Mouse (Mus musculus): Measurements from ENCODE around the gene Lrrc2. TPM values are rescaled to one million over a fixed set of nuclear protein-coding genes. Genes with fewer than 3 reads are reported as not detected.

Gene Lrrc2
- polyA plus RNA-seq, 1 experiment from 2014 or later: 0.56 TPM

- Histone ChIP-seq H3K4me3 (peak overlapping the region; percentile 40), H3K4me2 (peak overlapping the region; percentile 49), H3K4me1 (replicated peaks) (peaks cover 5% of the 10 kb centered on the region; the same call in 1 of the 2 replicates), H3K9me3 (no peaks in the 10 kb centered on the region), H3K36me3 (no peaks in the 10 kb centered on the region), H3K9ac (peak overlapping the region; percentile 61), H3K27ac (peak overlapping the region; percentile 69; the same call in 1 of the 2 replicates), H3K27me3 (no peaks in the 10 kb centered on the region)
- peak; percentile 88 for ATAC-seq (ENCODE audit: low FRiP score)
- WGBS: 9% methylated on average over 13 of the region's 13 CpGs
These were observed 43.4 kb downstream of the Lrrc2 start for GRCm38 (mm10) chr9:110994716-110995172.

- Histone ChIP-seq H3K9ac (no peak overlapping the region), H3K4me2 (no peak overlapping the region), H3K4me1 (replicated peaks) (peaks cover 5% of the 10 kb centered on the region; the same call in 1 of the 2 replicates), H3K9me3 (no peaks in the 10 kb centered on the region), H3K27ac (no peak overlapping the region), H3K27me3 (no peaks in the 10 kb centered on the region), H3K36me3 (no peaks in the 10 kb centered on the region), H3K4me3 (no peak overlapping the region)
- WGBS: 6% methylated on average over 5 of the region's 5 CpGs
- no peak for ATAC-seq (ENCODE audit: low FRiP score)
These were observed 45.9 kb downstream of the Lrrc2 start for GRCm38 (mm10) chr9:110997245-110997644.

GRCm38 (mm10) chr9:110999056-110999455 is 47.7 kb downstream of the Lrrc2 start:
- no peak overlapping the region for H3K27ac ChIP-seq
- H3K4me1 ChIP-seq (replicated peaks): peaks cover 5% of the 10 kb centered on the region; the same call in 1 of the 2 replicates
- no peaks in the 10 kb centered on the region for H3K36me3 ChIP-seq
- ATAC-seq (ENCODE audit: low FRiP score): no peak
- H3K9ac ChIP-seq: no peak overlapping the region
- 82% methylated on average over 2 of the region's 2 CpGs for WGBS
- H3K27me3 ChIP-seq: no peaks in the 10 kb centered on the region
- H3K4me2 ChIP-seq: no peak overlapping the region
- H3K9me3 ChIP-seq: no peaks in the 10 kb centered on the region
- no peak overlapping the region for H3K4me3 ChIP-seq

DNA sequence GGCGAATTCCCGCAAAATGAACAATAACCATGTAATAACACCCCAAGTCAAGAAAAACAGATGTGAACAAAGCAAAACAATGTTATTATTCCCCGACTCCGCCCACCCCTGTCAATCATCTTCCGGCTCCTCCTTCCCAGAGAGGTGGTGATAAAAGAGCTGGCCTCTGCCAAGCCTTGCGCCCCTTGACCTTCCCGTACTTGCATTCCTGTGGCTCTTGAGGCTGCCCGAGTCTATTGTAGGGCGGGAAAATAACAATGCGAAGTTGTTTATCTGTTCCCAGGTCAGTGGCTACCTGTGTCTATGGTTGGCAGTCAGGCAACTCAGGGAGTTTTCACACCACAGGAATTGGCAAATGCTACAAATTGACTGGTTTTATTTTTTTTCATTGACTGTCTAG is 48.5 kb downstream of the Lrrc2 start:
- no peaks in the 10 kb centered on the region for H3K36me3 ChIP-seq
- peaks cover 2% of the 10 kb centered on the region; the same call in 1 of the 2 replicates for H3K4me1 ChIP-seq (replicated peaks)
- H3K27me3 ChIP-seq: no peaks in the 10 kb centered on the region
- H3K4me2 ChIP-seq: no peak overlapping the region
- no peaks in the 10 kb centered on the region for H3K9me3 ChIP-seq
- no peak for ATAC-seq (ENCODE audit: low FRiP score)
- H3K4me3 ChIP-seq: no peak overlapping the region
- no peak overlapping the region for H3K27ac ChIP-seq
- WGBS: 76% methylated on average over 10 of the region's 10 CpGs
- H3K9ac ChIP-seq: no peak overlapping the region

GRCm38 (mm10) chr9:111001621-111002020 is 50.3 kb downstream of the Lrrc2 start:
- no peaks in the 10 kb centered on the region for H3K9me3 ChIP-seq
- no peak overlapping the region for H3K27ac ChIP-seq
- H3K9ac ChIP-seq: no peak overlapping the region
- no peaks in the 10 kb centered on the region for H3K4me1 ChIP-seq (replicated peaks)
- 79% methylated on average over 12 of the region's 12 CpGs for WGBS
- ATAC-seq (ENCODE audit: low FRiP score): no peak
- no peaks in the 10 kb centered on the region for H3K36me3 ChIP-seq
- no peak overlapping the region for H3K4me2 ChIP-seq
- no peak overlapping the region for H3K4me3 ChIP-seq
- no peaks in the 10 kb centered on the region for H3K27me3 ChIP-seq

GRCm38 (mm10) chr9:111003279-111003678 is 51.9 kb downstream of the Lrrc2 start:
- Histone ChIP-seq H3K27me3 (no peaks in the 10 kb centered on the region), H3K4me2 (no peak overlapping the region), H3K4me3 (no peak overlapping the region), H3K4me1 (replicated peaks) (no peaks in the 10 kb centered on the region), H3K9ac (no peak overlapping the region), H3K9me3 (no peaks in the 10 kb centered on the region), H3K27ac (no peak overlapping the region), H3K36me3 (no peaks in the 10 kb centered on the region)
- WGBS: 92% methylated on average over 9 of the region's 9 CpGs
- no peak for ATAC-seq (ENCODE audit: low FRiP score)

GRCm38 (mm10) chr9:111006544-111006943 is 55.2 kb downstream of the Lrrc2 start:
- no peak for ATAC-seq (ENCODE audit: low FRiP score)
- no peak overlapping the region for H3K9ac ChIP-seq
- no peak overlapping the region for H3K4me2 ChIP-seq
- no peaks in the 10 kb centered on the region for H3K4me1 ChIP-seq (replicated peaks)
- H3K36me3 ChIP-seq: no peaks in the 10 kb centered on the region
- 98% methylated on average over 2 of the region's 2 CpGs for WGBS
- no peak overlapping the region for H3K27ac ChIP-seq
- no peaks in the 10 kb centered on the region for H3K9me3 ChIP-seq
- no peaks in the 10 kb centered on the region for H3K27me3 ChIP-seq
- H3K4me3 ChIP-seq: no peak overlapping the region

- WGBS: 71% methylated on average over 3 of the region's 3 CpGs
These were observed 58.4 kb downstream of the Lrrc2 start for GRCm38 (mm10) chr9:111009763-111010162.

GRCm38 (mm10) chr9:111011550-111011949 is 60.2 kb downstream of the Lrrc2 start:
- Histone ChIP-seq H3K4me3 (no peak overlapping the region), H3K4me2 (no peak overlapping the region), H3K27ac (no peak overlapping the region), H3K36me3 (no peaks in the 10 kb centered on the region), H3K27me3 (no peaks in the 10 kb centered on the region), H3K9ac (no peak overlapping the region), H3K9me3 (no peaks in the 10 kb centered on the region), H3K4me1 (replicated peaks) (no peaks in the 10 kb centered on the region; the same call in 1 of the 2 replicates)
- WGBS: 84% methylated on average over 9 of the region's 9 CpGs
- ATAC-seq (ENCODE audit: low FRiP score): no peak

More at GRCm38 (mm10) chr9:111009763-111010162, 58.4 kb downstream of the Lrrc2 start:
- H3K27me3 ChIP-seq: no peaks in the 10 kb centered on the region
- no peaks in the 10 kb centered on the region for H3K9me3 ChIP-seq
- no peak overlapping the region for H3K27ac ChIP-seq
- H3K9ac ChIP-seq: no peak overlapping the region
- H3K4me3 ChIP-seq: no peak overlapping the region
- no peaks in the 10 kb centered on the region; the same call in 1 of the 2 replicates for H3K4me1 ChIP-seq (replicated peaks)
- no peak overlapping the region for H3K4me2 ChIP-seq
- no peak for ATAC-seq (ENCODE audit: low FRiP score)
- H3K36me3 ChIP-seq: no peaks in the 10 kb centered on the region

GRCm38 (mm10) chr9:111012041-111012440 is 60.7 kb downstream of the Lrrc2 start:
- H3K9me3 ChIP-seq: no peaks in the 10 kb centered on the region
- no peaks in the 10 kb centered on the region for H3K27me3 ChIP-seq
- no peak overlapping the region for H3K4me3 ChIP-seq
- no peak overlapping the region for H3K9ac ChIP-seq
- no peak overlapping the region for H3K4me2 ChIP-seq
- 76% methylated on average over 3 of the region's 3 CpGs for WGBS
- no peaks in the 10 kb centered on the region for H3K36me3 ChIP-seq
- no peak overlapping the region for H3K27ac ChIP-seq
- no peak for ATAC-seq (ENCODE audit: low FRiP score)
- H3K4me1 ChIP-seq (replicated peaks): no peaks in the 10 kb centered on the region; the same call in 1 of the 2 replicates

GRCm38 (mm10) chr9:111015658-111016057 is 64.3 kb downstream of the Lrrc2 start:
- Histone ChIP-seq H3K9ac (no peak overlapping the region), H3K4me1 (replicated peaks) (no peaks in the 10 kb centered on the region; the same call in 1 of the 2 replicates), H3K4me2 (no peak overlapping the region), H3K4me3 (no peak overlapping the region), H3K9me3 (no peaks in the 10 kb centered on the region), H3K27me3 (no peaks in the 10 kb centered on the region), H3K27ac (no peak overlapping the region), H3K36me3 (no peaks in the 10 kb centered on the region)
- ATAC-seq (ENCODE audit: low FRiP score): no peak
- 83% methylated on average over 4 of the region's 4 CpGs for WGBS

DNA sequence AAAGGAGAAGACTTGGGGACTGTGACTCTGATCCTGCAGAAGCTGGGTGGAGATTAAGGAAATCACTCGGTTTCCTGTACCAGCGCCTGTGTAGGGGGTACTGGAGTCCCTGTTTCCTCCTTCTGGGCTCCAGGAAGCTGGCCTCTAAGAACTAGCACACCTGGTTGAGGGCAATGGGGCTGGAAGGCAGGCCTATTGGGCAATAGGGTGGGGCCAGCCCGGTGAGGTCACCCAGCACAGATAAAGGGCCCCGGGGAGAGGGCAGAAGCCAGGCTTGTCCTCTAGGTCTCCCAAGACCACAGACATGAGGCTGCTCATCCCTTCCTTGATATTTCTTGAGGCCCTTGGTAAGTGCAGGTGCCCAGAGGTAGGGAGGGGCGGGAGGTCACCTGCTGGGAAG is 67.7 kb downstream of the Lrrc2 start, which contains the start of gene Ltf:
Gene Ltf, plus strand, starts transcription at position 250 of the 400 bp plus-strand sequence.
- no peaks in the 10 kb centered on the region for H3K36me3 ChIP-seq
- H3K4me2 ChIP-seq: no peak within 1 kb of the TSS
- no peak within 1 kb of the TSS for H3K27ac ChIP-seq
- H3K9me3 ChIP-seq: no peaks in the 10 kb centered on the region
- ATAC-seq (ENCODE audit: low FRiP score): no peak
- no peaks in the 10 kb centered on the region for H3K27me3 ChIP-seq
- WGBS: 84% methylated on average over 5 of the region's 5 CpGs
- H3K9ac ChIP-seq: no peak within 1 kb of the TSS
- H3K4me3 ChIP-seq: no peak within 1 kb of the TSS
- no peaks in the 10 kb centered on the region for H3K4me1 ChIP-seq (replicated peaks)

DNA sequence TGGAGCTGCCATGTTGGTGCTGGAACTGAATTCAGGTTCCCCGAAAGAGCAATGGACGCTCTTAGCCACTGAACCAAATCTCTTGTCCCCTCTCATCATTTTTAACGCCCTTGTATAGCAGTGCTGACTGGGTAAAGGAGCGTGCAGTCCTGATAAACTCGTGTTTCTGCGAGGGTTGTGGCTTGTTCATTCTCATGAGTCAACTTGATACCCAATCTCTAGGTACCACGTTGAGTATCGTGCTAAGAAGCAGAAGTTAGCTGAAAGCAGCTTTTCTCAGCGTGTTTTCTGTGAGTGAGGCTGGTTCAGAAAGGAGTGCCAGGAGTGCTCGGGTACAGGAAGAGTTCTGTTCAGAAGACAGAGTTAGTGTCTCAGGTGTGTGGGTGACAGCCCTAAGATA is 75.4 kb downstream of the Lrrc2 start:
- H3K36me3 ChIP-seq: no peaks in the 10 kb centered on the region
- no peak overlapping the region for H3K9ac ChIP-seq
- no peak for ATAC-seq (ENCODE audit: low FRiP score)
- no peaks in the 10 kb centered on the region for H3K27me3 ChIP-seq
- H3K27ac ChIP-seq: no peak overlapping the region
- H3K4me2 ChIP-seq: no peak overlapping the region
- 91% methylated on average over 10 of the region's 10 CpGs for WGBS
- H3K4me3 ChIP-seq: no peak overlapping the region
- H3K9me3 ChIP-seq: no peaks in the 10 kb centered on the region
- no peaks in the 10 kb centered on the region for H3K4me1 ChIP-seq (replicated peaks)

Measured in hindbrain, embryonic 13.5 days (tissue).